Mouse (Mus musculus): ENCODE measurements around the gene AI837181. TPM values are rescaled to one million over a fixed set of nuclear protein-coding genes. Genes with fewer than 3 reads are reported as not detected.
A peak's percentile ranks its signal among the peaks of the same experiment; 100 is the strongest.

AI837181 gene
- polyA plus RNA-seq, 1 experiment from 2014 or later = 10.2 TPM

DNA sequence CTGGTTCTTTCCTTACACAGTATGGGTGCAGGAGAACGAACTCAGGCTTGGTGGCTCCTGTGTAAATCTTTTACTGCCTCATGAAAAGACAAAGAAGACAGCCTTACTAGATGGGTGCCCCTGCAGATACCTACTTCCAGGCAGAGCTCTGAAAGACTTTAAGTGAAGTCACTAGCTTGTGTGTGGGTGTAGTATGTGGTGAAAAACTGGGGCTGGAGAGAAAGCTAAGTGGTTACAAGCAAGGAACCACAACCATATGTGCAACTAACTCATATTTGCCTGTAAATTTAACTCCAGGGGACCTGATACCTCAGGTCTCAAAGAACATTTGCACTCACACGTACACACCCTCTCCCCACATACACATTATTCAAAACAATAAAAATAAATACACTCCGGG is 35.0 kb downstream of the AI837181 start:
- Histone ChIP-seq H3K4me3 (ENCODE audit: low read length) (peak overlapping the region; percentile 74), H3K27ac (ENCODE audit: low read length) (peak overlapping the region; percentile 59; the same call in 1 of the 2 replicates), H3K36me3 (ENCODE audit: control insufficient read depth, insufficient read depth, low read length) (peaks cover 3% of the 10 kb centered on the region; the same call in 1 of the 2 replicates), H3K4me2 (ENCODE audit: low read depth, low read length) (peak overlapping the region; percentile 68), H3K4me1 (ENCODE audit: control insufficient read depth, insufficient read depth, low read length) (peaks cover 28% of the 10 kb centered on the region), H3K9me3 (ENCODE audit: control insufficient read depth, low read length) (no peaks in the 10 kb centered on the region), H3K27me3 (replicated peaks; ENCODE audit: control insufficient read depth, insufficient read depth, low read length) (no peaks in the 10 kb centered on the region), H3K9ac (ENCODE audit: low read depth, low read length) (peak overlapping the region; percentile 74)
- no peak for ATAC-seq
- 29% methylated on average over 3 of the region's 3 CpGs for WGBS

DNA sequence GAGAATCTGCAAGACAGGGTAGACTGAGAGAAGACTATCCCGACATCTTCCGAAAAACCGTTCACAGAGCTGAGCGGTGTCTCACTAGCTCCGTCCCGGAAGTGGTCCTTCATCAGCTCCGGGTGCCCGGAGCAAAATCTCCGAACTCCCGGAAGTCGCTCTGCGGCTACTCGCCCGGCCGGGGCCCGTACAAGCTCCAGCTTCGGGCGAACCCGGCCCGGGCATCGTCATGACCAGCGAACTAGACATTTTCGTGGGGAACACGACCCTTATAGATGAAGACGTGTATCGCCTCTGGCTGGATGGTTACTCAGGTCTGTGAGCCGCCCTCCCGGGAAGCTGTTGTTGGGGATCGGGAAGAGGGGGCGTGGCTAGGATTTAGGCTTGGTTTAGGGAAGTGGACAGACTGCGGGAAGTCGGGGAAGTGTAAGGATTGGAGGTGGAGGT is 35.5 kb downstream of the AI837181 start, which contains the start of gene Fibp:
Gene Fibp (plus strand): TSS at position 151 of the 447 bp plus-strand sequence.
- peaks cover 22% of the 10 kb centered on the region for H3K4me1 ChIP-seq (ENCODE audit: control insufficient read depth, insufficient read depth, low read length)
- H3K9ac ChIP-seq (ENCODE audit: low read depth, low read length) = peak within 1 kb of the TSS; percentile 74
- peak within 1 kb of the TSS; percentile 59 for H3K27ac ChIP-seq (ENCODE audit: low read length)
- H3K27me3 ChIP-seq (replicated peaks; ENCODE audit: control insufficient read depth, insufficient read depth, low read length) = no peaks in the 10 kb centered on the region
- H3K9me3 ChIP-seq (ENCODE audit: control insufficient read depth, low read length) = no peaks in the 10 kb centered on the region
- peak within 1 kb of the TSS; percentile 94 for H3K4me2 ChIP-seq (ENCODE audit: low read depth, low read length)
- under 1% methylated on average over 32 of the region's 32 CpGs for WGBS
- peak; percentile 69 for ATAC-seq
- H3K36me3 ChIP-seq (ENCODE audit: control insufficient read depth, insufficient read depth, low read length) = peaks cover 7% of the 10 kb centered on the region
- peak within 1 kb of the TSS; percentile 74 for H3K4me3 ChIP-seq (ENCODE audit: low read length)

DNA sequence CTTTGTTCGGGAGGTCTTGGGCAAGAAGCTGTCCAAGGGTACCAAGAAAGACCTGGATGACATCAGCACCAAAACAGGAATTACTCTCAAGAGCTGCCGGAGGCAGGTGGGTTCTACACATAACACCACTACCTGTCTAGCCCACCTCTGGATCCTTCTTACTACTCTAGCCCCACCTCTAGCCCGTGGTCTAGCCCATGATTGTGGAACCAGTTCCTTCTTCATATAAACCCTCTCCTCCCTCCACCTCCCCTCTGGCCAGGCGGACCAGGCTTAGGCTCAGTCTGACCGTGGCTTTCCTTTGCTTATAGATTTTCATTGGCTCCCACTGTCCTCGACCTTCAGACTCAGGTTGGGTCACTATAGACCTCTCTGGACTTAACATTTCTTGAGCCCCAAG is 36.5 kb downstream of the AI837181 start:
- ATAC-seq = no peak
- 80% methylated on average over 6 of the region's 6 CpGs for WGBS
- no peaks in the 10 kb centered on the region for H3K9me3 ChIP-seq (ENCODE audit: control insufficient read depth, low read length)
- peaks cover 13% of the 10 kb centered on the region for H3K36me3 ChIP-seq (ENCODE audit: control insufficient read depth, insufficient read depth, low read length)
- peak overlapping the region; percentile 74 for H3K4me3 ChIP-seq (ENCODE audit: low read length)
- H3K27me3 ChIP-seq (replicated peaks; ENCODE audit: control insufficient read depth, insufficient read depth, low read length) = no peaks in the 10 kb centered on the region
- H3K27ac ChIP-seq (ENCODE audit: low read length) = no peak overlapping the region
- H3K4me2 ChIP-seq (ENCODE audit: low read depth, low read length) = peak overlapping the region; percentile 94
- peaks cover 13% of the 10 kb centered on the region for H3K4me1 ChIP-seq (ENCODE audit: control insufficient read depth, insufficient read depth, low read length)
- H3K9ac ChIP-seq (ENCODE audit: low read depth, low read length) = peak overlapping the region; percentile 74

DNA sequence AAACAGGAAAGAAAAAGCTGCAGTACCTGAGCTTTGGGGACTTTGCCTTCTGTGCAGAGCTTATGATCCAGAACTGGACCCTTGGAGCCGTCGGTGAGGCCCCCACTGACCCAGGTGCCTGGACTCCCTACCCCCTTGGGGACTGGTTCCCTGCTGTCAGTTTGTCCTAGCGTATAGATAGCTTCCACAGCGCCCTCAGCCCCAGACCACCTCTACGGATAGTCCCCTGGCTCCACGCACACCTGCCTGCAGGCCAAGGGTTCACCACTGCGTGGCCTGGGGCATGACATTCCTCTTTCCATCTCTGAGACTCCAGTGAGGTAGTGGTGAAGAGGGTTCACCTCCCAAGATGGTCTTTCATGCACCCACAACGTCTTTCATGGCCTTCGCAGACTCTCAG is 38.3 kb downstream of the AI837181 start:
- WGBS = 88% methylated on average over 9 of the region's 9 CpGs
- no peak overlapping the region for H3K4me3 ChIP-seq (ENCODE audit: low read length)
- H3K27me3 ChIP-seq (replicated peaks; ENCODE audit: control insufficient read depth, insufficient read depth, low read length) = no peaks in the 10 kb centered on the region
- no peak for ATAC-seq
- H3K4me2 ChIP-seq (ENCODE audit: low read depth, low read length) = no peak overlapping the region
- H3K9me3 ChIP-seq (ENCODE audit: control insufficient read depth, low read length) = no peaks in the 10 kb centered on the region
- H3K36me3 ChIP-seq (ENCODE audit: control insufficient read depth, insufficient read depth, low read length) = peaks cover 20% of the 10 kb centered on the region
- H3K4me1 ChIP-seq (ENCODE audit: control insufficient read depth, insufficient read depth, low read length) = peaks cover 10% of the 10 kb centered on the region
- H3K9ac ChIP-seq (ENCODE audit: low read depth, low read length) = no peak overlapping the region
- no peak overlapping the region for H3K27ac ChIP-seq (ENCODE audit: low read length)

DNA sequence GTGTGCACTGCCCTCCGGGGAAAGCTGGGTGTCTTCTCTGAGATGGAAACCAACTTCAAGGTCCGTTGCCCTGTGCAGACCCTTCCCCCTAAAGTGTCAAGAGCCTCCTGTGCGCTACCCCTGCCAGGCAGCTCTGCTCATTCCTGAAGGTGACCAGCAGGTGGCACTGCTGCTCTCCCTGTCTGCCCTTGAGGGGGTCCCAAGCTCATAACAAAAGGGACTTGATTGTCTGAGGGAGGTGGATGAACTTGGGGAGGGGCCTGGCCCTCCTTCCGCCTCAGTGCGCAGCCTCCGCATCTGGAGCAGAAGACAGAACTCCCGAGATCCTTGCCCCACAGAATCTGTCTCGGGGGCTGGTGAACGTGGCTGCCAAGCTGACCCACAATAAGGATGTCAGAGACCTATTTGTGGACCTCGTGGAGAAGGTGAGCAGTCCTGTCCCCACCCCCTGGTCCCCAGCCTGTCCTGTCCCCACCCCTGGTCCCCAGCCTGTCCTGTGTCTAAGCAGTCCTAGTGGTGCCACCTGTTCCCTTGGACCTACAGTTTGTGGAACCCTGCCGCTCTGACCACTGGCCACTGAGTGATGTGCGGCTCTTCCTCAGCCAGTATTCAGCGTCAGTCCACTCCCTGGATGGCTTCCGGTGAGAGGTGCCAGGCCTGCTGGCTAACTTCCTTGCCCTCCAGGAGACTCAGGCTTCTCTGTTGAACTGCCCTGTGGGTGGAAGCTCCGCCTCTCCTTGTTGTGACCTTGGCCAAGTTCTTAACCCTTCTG is 39.0 kb downstream of the AI837181 start:
- Histone ChIP-seq H3K9ac (ENCODE audit: low read depth, low read length) (peak overlapping the region; percentile 49), H3K4me3 (ENCODE audit: low read length) (peak overlapping the region; percentile 24), H3K36me3 (ENCODE audit: control insufficient read depth, insufficient read depth, low read length) (peaks cover 20% of the 10 kb centered on the region), H3K4me1 (ENCODE audit: control insufficient read depth, insufficient read depth, low read length) (peaks cover 10% of the 10 kb centered on the region), H3K27ac (ENCODE audit: low read length) (no peak overlapping the region), H3K27me3 (replicated peaks; ENCODE audit: control insufficient read depth, insufficient read depth, low read length) (no peaks in the 10 kb centered on the region), H3K4me2 (ENCODE audit: low read depth, low read length) (peak overlapping the region; percentile 30), H3K9me3 (ENCODE audit: control insufficient read depth, low read length) (no peaks in the 10 kb centered on the region)
- WGBS = 37% methylated on average over 15 of the region's 15 CpGs
- ATAC-seq = peak; percentile 5; the same call in 1 of the 2 replicates

DNA sequence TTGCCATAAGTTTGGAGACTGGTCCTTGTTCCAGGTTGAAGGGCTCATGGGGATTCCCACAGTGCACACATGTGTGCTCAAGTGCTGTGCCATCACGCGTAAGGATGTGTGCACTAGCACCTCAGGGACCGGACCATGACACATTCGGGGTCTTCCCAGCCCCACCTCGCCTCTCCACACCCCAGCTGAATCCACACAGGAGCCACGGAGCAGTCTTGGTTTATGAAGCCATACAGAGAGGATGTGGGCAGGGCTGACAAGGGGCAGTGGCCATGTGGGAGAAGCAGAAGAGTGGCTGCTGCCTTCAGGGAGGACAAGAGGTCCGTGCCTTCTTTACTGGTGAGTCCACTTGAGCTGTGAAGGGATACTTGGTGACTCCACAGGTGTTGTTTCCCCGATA is 40.1 kb downstream of the AI837181 start:
- H3K4me3 ChIP-seq (ENCODE audit: low read length) = no peak overlapping the region
- peaks cover 20% of the 10 kb centered on the region for H3K36me3 ChIP-seq (ENCODE audit: control insufficient read depth, insufficient read depth, low read length)
- no peak overlapping the region for H3K27ac ChIP-seq (ENCODE audit: low read length)
- no peak for ATAC-seq
- H3K4me2 ChIP-seq (ENCODE audit: low read depth, low read length) = no peak overlapping the region
- H3K27me3 ChIP-seq (replicated peaks; ENCODE audit: control insufficient read depth, insufficient read depth, low read length) = no peaks in the 10 kb centered on the region
- H3K9ac ChIP-seq (ENCODE audit: low read depth, low read length) = no peak overlapping the region
- H3K4me1 ChIP-seq (ENCODE audit: control insufficient read depth, insufficient read depth, low read length) = peaks cover 8% of the 10 kb centered on the region
- 95% methylated on average over 8 of the region's 8 CpGs for WGBS
- H3K9me3 ChIP-seq (ENCODE audit: control insufficient read depth, low read length) = no peaks in the 10 kb centered on the region

DNA sequence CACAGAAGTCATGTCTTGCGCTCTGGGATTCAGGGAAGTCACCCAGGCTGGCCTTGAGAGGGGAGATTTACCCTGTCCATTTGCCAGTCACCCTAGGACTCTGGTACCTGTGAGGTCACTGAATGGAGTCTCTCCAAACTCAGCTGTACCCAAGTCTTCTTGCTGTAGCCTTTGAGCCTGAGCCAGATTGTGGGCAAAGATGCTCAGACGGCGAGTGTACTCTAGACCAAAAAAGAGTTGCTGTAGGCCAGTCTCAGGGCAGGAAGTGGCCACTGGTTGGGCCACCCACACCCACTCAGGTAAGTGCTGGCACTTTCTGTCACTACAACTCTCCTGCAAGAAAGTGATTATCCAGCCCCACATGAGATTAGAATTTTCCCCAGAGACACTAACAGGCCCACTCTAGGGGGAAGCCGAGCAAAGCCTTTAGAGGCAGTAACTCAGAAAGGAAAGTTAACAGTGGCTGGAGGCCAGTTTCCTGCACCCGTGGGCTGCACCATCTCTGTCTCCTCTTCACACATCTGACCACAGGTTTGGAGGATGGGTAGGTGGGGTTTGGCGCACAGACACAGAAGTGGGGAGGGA is 42.1 kb downstream of the AI837181 start:
- Histone ChIP-seq H3K27ac (ENCODE audit: low read length) (no peak overlapping the region), H3K36me3 (ENCODE audit: control insufficient read depth, insufficient read depth, low read length) (peaks cover 18% of the 10 kb centered on the region), H3K4me1 (ENCODE audit: control insufficient read depth, insufficient read depth, low read length) (no peaks in the 10 kb centered on the region), H3K9me3 (ENCODE audit: control insufficient read depth, low read length) (no peaks in the 10 kb centered on the region), H3K4me2 (ENCODE audit: low read depth, low read length) (no peak overlapping the region), H3K27me3 (replicated peaks; ENCODE audit: control insufficient read depth, insufficient read depth, low read length) (no peaks in the 10 kb centered on the region), H3K4me3 (ENCODE audit: low read length) (no peak overlapping the region), H3K9ac (ENCODE audit: low read depth, low read length) (no peak overlapping the region)
- 89% methylated on average over 6 of the region's 6 CpGs for WGBS
- ATAC-seq = no peak

DNA sequence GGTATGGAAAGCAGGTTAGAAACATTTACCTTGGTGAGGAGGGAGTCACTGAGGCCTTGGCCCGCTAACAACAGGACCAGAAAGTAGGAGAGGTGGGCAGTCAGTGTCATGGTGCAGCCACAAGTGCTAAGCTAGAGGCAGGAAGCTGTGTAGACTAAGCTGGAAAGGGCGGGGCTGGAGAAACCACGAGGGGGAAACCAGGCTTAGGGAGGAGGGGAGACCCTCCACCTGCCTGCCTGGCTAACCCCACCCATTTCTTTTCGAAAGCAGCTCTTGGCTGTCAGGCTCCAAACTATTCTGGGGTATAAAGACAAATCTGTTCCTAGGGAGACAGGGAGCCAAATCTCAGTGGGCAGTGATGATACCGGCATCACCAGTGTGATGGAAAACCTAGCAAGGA is 43.4 kb downstream of the AI837181 start, which contains the start of gene Ctsw:
Gene Ctsw (minus strand): TSS at position 134 of the 400 bp plus-strand sequence.
- no peak within 1 kb of the TSS for H3K4me3 ChIP-seq (ENCODE audit: low read length)
- peaks cover 18% of the 10 kb centered on the region for H3K36me3 ChIP-seq (ENCODE audit: control insufficient read depth, insufficient read depth, low read length)
- H3K9ac ChIP-seq (ENCODE audit: low read depth, low read length) = no peak within 1 kb of the TSS
- no peaks in the 10 kb centered on the region for H3K27me3 ChIP-seq (replicated peaks; ENCODE audit: control insufficient read depth, insufficient read depth, low read length)
- H3K4me1 ChIP-seq (ENCODE audit: control insufficient read depth, insufficient read depth, low read length) = no peaks in the 10 kb centered on the region
- no peak within 1 kb of the TSS for H3K27ac ChIP-seq (ENCODE audit: low read length)
- ATAC-seq = no peak
- no peak within 1 kb of the TSS for H3K4me2 ChIP-seq (ENCODE audit: low read depth, low read length)
- 52% methylated on average over 5 of the region's 5 CpGs for WGBS
- no peaks in the 10 kb centered on the region for H3K9me3 ChIP-seq (ENCODE audit: control insufficient read depth, low read length)

DNA sequence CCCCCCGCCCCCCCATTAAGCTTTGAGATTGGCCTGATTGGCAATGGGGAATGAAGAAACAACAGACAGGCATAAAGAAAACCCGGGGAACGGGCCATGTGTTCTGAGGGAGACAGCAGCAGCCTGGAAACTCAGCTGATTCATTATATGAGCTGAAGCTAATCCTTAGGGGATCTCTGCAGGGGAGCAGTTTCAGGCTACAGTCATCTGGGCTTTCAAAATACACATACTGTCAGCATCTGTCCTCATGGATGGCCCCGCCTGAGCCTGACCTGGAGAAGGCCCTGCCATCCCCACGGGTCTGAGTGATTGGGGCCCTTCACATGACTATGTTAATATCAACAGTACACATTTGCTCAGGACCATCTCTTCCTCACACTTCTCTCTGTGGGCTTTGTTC is 46.9 kb downstream of the AI837181 start:
- Histone ChIP-seq H3K4me3 (ENCODE audit: low read length) (no peak overlapping the region), H3K27ac (ENCODE audit: low read length) (no peak overlapping the region), H3K9me3 (ENCODE audit: control insufficient read depth, low read length) (no peaks in the 10 kb centered on the region), H3K4me1 (ENCODE audit: control insufficient read depth, insufficient read depth, low read length) (peaks cover 8% of the 10 kb centered on the region), H3K9ac (ENCODE audit: low read depth, low read length) (no peak overlapping the region), H3K4me2 (ENCODE audit: low read depth, low read length) (no peak overlapping the region), H3K36me3 (ENCODE audit: control insufficient read depth, insufficient read depth, low read length) (0 out of 2 replicates have a peak, but pooled peaks cover 4% of the 10 kb centered on the region), H3K27me3 (replicated peaks; ENCODE audit: control insufficient read depth, insufficient read depth, low read length) (no peaks in the 10 kb centered on the region)
- ATAC-seq = no peak
- 58% methylated on average over 5 of the region's 5 CpGs for WGBS
